Mouse (Mus musculus): ENCODE data around the gene Ddb2.

The Ddb2 gene

DNA sequence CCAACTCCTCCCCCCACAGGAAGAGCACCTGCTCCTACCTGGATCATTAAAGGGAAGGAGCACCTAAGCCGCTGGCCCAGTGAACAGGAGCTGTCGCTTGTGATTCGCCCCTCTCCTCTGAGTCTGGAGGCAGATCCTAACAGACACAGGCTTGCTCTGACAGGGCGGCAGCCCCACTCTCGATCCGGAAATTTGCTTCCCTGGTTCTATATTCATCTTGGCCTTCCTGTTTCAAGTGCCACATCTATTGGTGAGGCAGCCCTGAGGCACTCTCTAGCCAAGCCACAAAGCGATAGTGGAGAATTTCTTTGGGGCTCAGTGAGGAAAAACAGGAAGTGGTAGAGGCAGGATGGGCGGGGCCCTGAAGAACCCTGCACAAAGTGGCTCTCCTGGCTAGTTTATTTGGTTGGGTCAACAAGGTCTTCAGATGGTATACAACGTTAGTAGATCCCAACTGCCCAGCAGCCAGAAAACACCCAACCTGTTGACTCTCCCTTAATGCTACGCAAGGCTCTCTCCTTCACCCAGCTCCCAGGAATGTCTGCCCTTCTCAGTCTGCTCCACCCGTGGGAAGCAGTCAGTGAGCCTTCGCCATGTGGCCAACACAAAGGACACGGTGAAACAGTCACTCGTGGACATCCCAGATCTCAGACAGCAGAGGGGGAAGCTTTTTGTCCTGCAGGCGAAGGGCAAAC is 52.9 kb downstream of the Ddb2 start, which contains the start of gene Madd:
Gene Madd (minus strand): TSS at position 127 of the 695 bp plus-strand sequence.
- DNase-seq, result peak; percentile 67 to 68

DNA sequence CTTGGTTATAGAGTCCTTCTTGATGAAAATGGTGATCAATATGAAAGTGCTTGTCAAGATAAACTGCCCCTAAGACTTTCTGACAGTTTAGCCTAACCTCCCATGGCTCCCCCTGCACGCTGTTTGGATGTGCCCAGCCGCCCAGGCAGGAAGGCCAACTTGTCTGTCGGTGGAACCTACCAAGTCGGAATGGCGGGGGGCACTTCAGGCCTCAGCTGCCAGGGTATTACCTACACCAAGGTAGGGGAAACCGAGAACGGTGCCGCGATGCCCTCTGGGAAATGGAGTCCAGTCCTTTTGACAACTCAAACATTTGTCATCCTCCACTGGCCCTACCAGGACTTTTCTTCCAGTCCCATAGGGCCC is 53.7 kb downstream of the Ddb2 start:
- peak; percentile 95 to 96 for DNase-seq

DNA sequence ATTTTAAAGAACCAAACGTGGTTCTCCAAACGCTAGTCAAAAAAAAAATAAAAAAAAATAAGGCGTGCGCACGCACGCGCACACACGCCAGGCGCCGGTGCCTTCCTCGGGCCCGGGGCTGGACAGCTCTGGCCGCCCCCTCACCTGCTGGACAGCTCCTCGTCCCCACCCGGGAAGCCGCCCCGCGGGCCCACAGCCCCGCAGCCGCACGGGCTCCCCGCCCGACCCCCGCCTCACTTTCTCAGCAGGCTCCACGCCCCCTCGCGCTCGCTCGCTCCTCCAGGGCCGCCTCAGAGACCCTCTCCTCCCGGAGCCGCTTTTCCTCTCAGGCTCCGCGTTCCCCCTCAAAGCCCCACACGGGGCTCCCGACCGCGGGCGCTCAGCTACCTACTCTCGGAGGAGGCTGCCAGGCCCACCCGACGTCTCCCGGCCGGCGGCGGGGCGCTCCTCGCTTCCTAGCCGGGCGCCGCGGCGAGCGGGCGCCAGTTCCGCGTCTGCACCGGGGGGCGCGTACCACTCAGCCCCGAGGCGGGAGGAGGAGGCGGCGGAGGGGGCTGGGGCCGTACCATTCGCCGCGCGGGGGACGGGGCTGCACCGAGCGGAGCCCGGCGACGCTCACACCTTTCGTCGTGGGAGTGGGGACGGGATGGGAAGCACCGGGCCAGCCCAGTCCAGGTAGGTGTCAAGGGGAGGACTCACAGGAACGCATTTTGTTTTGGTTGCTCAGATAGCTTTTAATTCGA is 54.2 kb downstream of the Ddb2 start:
- peak; percentile 78 to 79 for DNase-seq

DNA sequence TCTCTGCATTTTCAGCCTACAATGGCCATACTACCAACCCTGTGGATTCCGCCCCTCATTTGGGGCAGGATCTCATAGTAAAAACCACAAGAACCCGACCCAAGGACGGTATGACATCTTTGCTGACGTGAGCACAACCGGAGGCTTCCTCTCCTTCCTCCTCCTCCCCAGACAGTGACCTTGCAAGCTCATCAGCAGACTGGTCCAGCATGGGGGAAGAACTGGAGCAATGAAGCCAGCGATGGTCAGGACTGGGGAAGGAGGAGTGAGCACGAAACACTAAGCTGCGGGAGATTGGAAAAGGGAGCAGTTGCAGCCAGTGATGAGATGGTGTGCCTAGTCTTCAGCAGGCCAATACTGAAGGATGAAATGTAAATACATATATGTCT is 54.8 kb downstream of the Ddb2 start:
- DNase-seq, result no peak

DNA sequence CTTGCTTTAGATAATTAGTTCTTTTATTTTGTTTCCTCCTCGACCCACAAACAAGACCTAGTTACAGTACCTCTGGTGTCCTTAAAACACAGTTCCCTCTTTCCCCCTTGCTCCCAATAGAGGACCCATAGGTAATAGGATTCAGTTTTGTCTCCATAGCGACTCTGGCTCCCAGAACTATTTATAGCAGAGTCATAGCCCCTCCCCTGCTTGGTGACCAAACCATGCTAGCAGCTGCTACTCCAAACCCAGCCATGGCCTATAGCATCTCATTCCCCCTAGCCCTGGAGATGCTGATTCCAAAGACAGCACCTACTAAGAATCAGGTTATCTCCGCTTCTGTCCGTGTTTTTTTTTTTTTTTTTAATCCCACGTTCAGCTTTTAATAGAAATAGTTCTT is 56.1 kb downstream of the Ddb2 start:
- DNase-seq, result no peak

DNA sequence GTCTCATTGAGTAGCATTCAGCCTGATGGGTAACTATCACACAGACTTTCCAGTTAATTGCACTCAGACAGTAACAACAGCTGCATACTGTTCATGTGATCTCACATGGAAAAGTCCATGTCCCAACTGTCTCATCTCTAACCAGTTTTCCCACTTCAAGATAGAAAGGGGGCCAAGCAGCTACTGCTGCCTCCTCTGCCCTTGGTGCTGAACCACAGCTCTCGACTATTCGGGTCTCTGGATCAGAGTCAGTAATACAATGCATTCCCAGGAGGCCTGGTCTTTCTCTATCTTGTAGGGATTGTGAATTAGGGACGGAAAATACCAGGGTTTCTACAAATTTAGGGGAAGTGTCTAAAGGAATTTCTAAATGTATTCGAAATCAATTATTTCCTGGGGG is 57.0 kb downstream of the Ddb2 start:
- no peak for DNase-seq

DNA sequence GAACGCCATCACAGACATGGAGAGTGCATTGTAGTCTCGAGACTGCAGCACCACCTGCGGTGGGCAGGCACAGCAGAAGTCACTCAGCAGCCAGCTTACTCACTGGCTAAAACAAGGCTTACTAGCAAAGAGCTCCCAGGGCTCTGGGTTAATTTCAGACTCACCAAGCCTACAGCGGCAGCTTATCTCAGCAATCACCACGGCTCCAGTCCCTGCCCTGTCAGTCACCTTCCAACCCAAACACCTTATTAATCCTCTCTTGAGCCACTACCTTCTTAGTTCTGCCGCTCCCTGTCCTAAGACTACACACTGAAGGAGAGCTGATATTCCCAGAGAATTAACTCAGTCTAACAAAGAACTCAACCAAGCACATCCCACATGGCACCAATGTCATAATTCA is 60.5 kb downstream of the Ddb2 start:
- DNase-seq, result no peak

DNA sequence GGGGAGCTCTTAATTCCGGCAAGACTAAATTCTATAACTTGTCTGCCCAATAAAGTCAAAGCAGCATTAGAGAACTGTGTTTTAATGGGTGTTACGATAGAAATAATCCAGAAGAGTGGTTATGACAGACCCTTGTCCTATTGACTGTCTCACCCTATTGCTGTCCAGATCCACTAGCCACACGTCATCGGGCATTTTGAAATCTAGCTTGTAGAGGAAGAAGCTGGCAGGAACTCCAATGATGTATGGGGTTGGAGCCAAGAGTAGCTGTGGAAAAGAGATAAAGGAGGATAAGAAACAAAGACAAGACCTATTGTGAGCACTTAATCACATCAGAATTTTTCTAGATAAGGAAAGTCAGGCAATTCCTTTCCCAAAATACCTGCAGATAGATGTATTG is 61.3 kb downstream of the Ddb2 start:
- DNase-seq, result no peak

DNA sequence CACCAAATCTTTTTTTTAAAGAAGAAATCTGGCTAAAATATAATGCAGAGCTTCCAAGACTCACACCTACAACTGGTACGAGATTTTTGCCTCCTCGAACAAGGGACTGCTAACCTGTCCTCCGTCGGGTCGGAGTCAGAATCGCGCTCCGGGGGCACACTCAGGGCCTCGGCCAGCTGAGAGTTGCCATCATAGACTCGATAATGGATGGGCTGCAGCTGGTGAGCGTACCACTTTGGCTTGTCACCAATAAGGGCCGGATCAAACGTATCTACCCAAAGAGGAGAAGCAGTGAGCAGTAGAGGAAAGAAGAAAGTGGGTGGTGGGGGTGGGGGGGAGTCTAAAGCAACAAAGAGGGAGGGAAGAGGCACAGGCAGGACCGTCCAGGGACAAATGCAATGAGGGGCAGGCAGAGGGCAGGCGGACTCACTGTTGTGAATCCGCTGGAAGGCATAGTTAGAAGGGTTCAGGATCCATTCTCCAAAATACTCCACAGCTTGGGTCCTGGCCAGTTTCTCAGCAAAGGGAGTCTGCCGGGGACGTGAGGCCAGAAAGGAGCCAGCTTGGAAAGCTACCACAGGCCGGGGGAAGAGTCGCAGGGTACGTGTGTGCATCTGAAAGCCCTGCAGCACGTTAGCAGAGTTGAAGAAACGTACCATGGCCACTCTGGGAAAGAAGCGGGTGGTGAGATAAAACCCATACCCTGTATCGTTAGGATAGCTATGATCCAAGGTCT is 67.0 kb downstream of the Ddb2 start:
- DNase-seq, result no peak

DNA sequence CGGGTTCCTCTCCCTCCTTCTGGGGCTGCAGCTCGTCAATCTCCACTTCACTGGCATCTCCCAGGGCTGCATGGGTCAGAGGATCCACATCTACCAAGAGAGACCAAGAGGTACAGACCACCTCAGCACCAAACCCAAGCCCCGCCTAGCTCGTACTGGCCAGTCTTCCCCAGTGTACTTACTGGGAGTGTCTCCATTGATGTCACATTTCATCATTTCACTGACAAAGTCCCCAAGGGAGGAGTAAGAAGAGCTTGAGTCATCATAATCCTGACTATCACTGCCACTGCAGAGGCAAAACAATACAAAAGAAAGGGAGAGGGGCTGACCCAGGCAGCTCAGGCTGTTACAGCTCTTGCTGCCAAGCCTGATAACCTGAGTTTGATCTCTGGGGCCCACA is 69.2 kb downstream of the Ddb2 start:
- no peak for DNase-seq

DNA sequence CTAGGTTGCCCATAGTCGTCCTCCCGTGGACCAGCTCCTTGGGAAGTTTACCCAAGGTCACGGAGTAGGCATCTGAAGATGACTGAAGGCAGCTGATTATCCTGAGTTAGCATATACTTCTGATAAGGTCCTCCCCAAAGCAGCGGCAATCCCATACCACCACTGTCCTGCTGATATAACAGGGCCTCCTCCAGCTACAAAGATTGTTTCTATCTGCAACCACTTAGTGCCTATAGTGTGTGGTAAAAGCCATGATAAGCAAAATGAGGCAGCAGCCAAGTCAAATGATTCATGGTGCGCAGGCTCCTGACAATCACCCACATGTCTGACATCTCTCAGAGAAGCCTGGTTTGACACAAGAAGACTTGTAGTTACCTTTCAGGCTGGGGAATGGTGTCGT is 71.8 kb downstream of the Ddb2 start:
- DNase-seq, result no peak

DNA sequence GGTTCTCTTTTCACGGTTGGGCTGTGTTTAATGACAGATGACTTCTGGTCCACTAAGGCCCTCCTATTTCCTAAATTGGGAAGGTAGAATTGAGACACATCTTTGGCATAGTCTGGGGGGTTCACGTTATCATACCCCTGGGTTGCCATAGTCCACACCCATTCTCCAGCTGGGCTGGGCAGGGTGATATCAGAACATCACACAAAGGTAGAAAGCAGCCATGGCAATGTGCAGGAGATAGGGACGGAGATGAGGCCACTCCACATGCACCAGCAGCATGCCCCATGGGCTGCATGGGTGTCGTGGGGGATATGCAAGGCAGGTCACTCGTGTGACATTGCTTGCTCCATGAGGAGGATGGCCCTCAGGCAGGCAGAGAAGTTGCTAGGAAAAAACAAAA is 73.2 kb downstream of the Ddb2 start:
- DNase-seq, result no peak

DNA sequence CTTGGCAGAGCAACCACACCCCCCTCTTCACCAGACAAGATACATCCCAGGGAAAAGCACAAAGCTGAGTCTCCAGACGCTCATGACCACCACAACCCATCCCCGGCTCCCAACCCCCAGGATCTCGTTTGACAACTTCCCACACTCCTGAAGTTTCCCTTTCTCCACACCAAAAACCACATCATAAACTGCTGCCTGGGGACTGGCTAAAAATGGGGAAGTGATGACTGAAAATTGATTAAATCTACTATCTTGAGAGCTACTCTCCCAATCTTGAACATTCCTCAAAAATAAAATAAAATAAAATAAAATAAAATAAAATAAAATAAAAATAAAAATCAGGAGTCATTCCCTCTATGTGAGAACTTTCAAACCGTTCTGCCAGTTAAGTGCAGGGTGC is 73.8 kb downstream of the Ddb2 start:
- no peak for DNase-seq

Data from spleen, adult 18-20 months (tissue).